Mouse (Mus musculus) heart, embryonic 14.5 days (tissue): Measurements from ENCODE around the gene Tacc3. TPM values are rescaled to one million over a fixed set of nuclear protein-coding genes. Genes with fewer than 3 reads are reported as not detected.

ENCODE experiments used
- ATAC-seq: fragments of 200-750 bp; cut with Nextera tagmentation; 2 replicates; pipeline ENCODE4 v1.8.0; 2017; ENCODE audit warnings: low read depth, moderate TSS enrichment; ENCODE audit not compliant: insufficient number of reproducible peaks, insufficient read depth, low FRiP score
- H3K27ac ChIP-seq, 2 experiments: fragments of 200-500 bp in 1 of 2; fragments of 300-500 bp in 1 of 2; sonication (generic) in 1 of 2; replicated peaks in 1 of 2; 2 replicates each; pipeline ENCODE4 v1.5.1; 2012 to 2014; ENCODE audit warnings: low read depth in 2 of 2, low read length in 2 of 2, control low read depth in 1 of 2, mild to moderate bottlenecking in 1 of 2, mixed read lengths in 1 of 2; ENCODE audit not compliant: control insufficient read depth in 1 of 2, insufficient read depth in 1 of 2
- H3K27me3 ChIP-seq: fragments of 300-500 bp; sonication (generic); 2 replicates; pipeline ENCODE4 v1.6.1; 2014; ENCODE audit warnings: mild to moderate bottlenecking, low read length, control low read depth; ENCODE audit not compliant: control insufficient read depth, insufficient read depth
- H3K36me3 ChIP-seq: fragments of 300-500 bp; sonication (generic); 2 replicates; pipeline ENCODE4 v1.6.1; 2014; ENCODE audit warnings: mild to moderate bottlenecking, control low read depth, low read length, mixed read lengths; ENCODE audit not compliant: control insufficient read depth, insufficient read depth
- H3K4me1 ChIP-seq, 2 experiments: fragments of 200-500 bp in 1 of 2; fragments of 300-500 bp in 1 of 2; sonication (generic) in 1 of 2; 2 replicates each; pipeline ENCODE4 v1.6.1; 2012 to 2014; ENCODE audit warnings: low read length in 2 of 2, control low read depth in 1 of 2, mixed read lengths in 1 of 2; ENCODE audit not compliant: control insufficient read depth in 2 of 2, insufficient read depth in 2 of 2
- H3K4me2 ChIP-seq: fragments of 300-500 bp; sonication (generic); 2 replicates; pipeline ENCODE4 v1.6.1; 2014; ENCODE audit warnings: mild to moderate bottlenecking, low read length
- H3K4me3 ChIP-seq, 2 experiments: fragments of 200-500 bp in 1 of 2; fragments of 300-500 bp in 1 of 2; sonication (generic) in 1 of 2; 2 replicates each; pipeline ENCODE4 v1.5.1; 2012 to 2014; ENCODE audit warnings: low read length in 2 of 2, mild to moderate bottlenecking in 2 of 2, control low read depth in 1 of 2, low read depth in 1 of 2, moderate library complexity in 1 of 2; ENCODE audit not compliant: control insufficient read depth in 1 of 2, insufficient read depth in 1 of 2
- H3K9ac ChIP-seq: fragments of 300-500 bp; sonication (generic); 2 replicates; pipeline ENCODE4 v1.6.1; 2014; ENCODE audit warnings: mild to moderate bottlenecking, low read length
- H3K9me3 ChIP-seq: fragments of 300-500 bp; sonication (generic); 2 replicates; pipeline ENCODE4 v1.6.1; 2016; ENCODE audit warnings: low read length, control low read depth; ENCODE audit not compliant: control insufficient read depth
- WGBS: fragments of 180-500 bp; shearing (Covaris S2); extraction: QIAGEN DNeasy Blood & Tissue Kit; methylation state at CpG from one replicate; pipeline ENCODE4 v1.1.7; 2014; 5-methylcytosine and 5-hydroxymethylcytosine counted together
- polyA plus RNA-seq: library from polyadenylated mRNA; unstranded; fragments of >200 nt; fragmentation: Nextera tagmentation; extraction: Ambion mirVana; gene quantifications from 2 replicates; pipeline ENCODE4 v1.2.1, GENCODE M21; 2014

The Tacc3 gene
- polyA plus RNA-seq, 1 experiment from 2014 or later, result 117 TPM

GRCm38 (mm10) chr5:33687142-33687541, 29.2 kb downstream of the Tacc3 start:
- 93% methylated on average over 4 of the region's 4 CpGs for WGBS

GRCm38 (mm10) chr5:33688278-33689220, 30.6 kb downstream of the Tacc3 start:
- Histone ChIP-seq H3K4me1 (peaks cover 27 to 33% of the 10 kb centered on the region in 2 experiments), H3K4me3 (no peak overlapping the region), H3K9ac (no peak overlapping the region), H3K36me3 (no peaks in the 10 kb centered on the region), H3K27me3 (no peaks in the 10 kb centered on the region), H3K9me3 (no peaks in the 10 kb centered on the region), H3K27ac (peak overlapping the region; percentile 24; a peak in 3 of 4 replicates), H3K4me2 (no peak overlapping the region)
- no peak for ATAC-seq
- 61% methylated on average over 14 of the region's 14 CpGs for WGBS

More at GRCm38 (mm10) chr5:33687142-33687541, 29.2 kb downstream of the Tacc3 start:
- Histone ChIP-seq H3K4me2 (no peak overlapping the region), H3K9me3 (no peaks in the 10 kb centered on the region), H3K9ac (no peak overlapping the region), H3K27me3 (no peaks in the 10 kb centered on the region), H3K36me3 (no peaks in the 10 kb centered on the region), H3K27ac (no peak overlapping the region), H3K4me1 (peaks cover 20 to 23% of the 10 kb centered on the region in 2 experiments), H3K4me3 (no peak overlapping the region)
- no peak for ATAC-seq

- no peak overlapping the region for H3K4me2 ChIP-seq
- no peaks in the 10 kb centered on the region for H3K9me3 ChIP-seq
- ATAC-seq, result peak; percentile 31; the same call in 1 of the 2 replicates
- WGBS, result 64% methylated on average over 19 of the region's 20 CpGs
- H3K27me3 ChIP-seq, result no peaks in the 10 kb centered on the region; the same call in 1 of the 2 replicates
- peak overlapping the region in 1 of 2 experiments; percentile 24; a peak in 1 of 4 replicates for H3K27ac ChIP-seq
- H3K9ac ChIP-seq, result no peak overlapping the region
- H3K4me3 ChIP-seq, result no peak overlapping the region
- peaks cover 27 to 33% of the 10 kb centered on the region in 2 experiments for H3K4me1 ChIP-seq
- no peaks in the 10 kb centered on the region for H3K36me3 ChIP-seq
Observed at GRCm38 (mm10) chr5:33689221-33689844, 31.4 kb downstream of the Tacc3 start.

- H3K27ac ChIP-seq, result no peak overlapping the region
- WGBS, result 73% methylated on average over 11 of the region's 11 CpGs
Observed at GRCm38 (mm10) chr5:33689852-33690645, 32.1 kb downstream of the Tacc3 start.

GRCm38 (mm10) chr5:33692393-33692792, 34.5 kb downstream of the Tacc3 start:
- ATAC-seq, result no peak
- peak overlapping the region; percentile 47 for H3K4me2 ChIP-seq
- no peak overlapping the region for H3K4me3 ChIP-seq
- peaks cover 18% of the 10 kb centered on the region for H3K27me3 ChIP-seq
- H3K4me1 ChIP-seq, result peaks cover 34 to 40% of the 10 kb centered on the region in 2 experiments
- H3K9me3 ChIP-seq, result no peaks in the 10 kb centered on the region
- no peaks in the 10 kb centered on the region for H3K36me3 ChIP-seq
- H3K9ac ChIP-seq, result peak overlapping the region; percentile 44
- WGBS, result 10% methylated on average over 24 of the region's 24 CpGs
- peak overlapping the region in 1 of 2 experiments; percentile 22; a peak in 1 of 4 replicates for H3K27ac ChIP-seq

More at GRCm38 (mm10) chr5:33689852-33690645, 32.1 kb downstream of the Tacc3 start:
- peaks cover 30 to 33% of the 10 kb centered on the region in 2 experiments for H3K4me1 ChIP-seq
- H3K4me3 ChIP-seq, result no peak overlapping the region
- H3K4me2 ChIP-seq, result no peak overlapping the region
- no peaks in the 10 kb centered on the region for H3K9me3 ChIP-seq
- H3K36me3 ChIP-seq, result no peaks in the 10 kb centered on the region
- ATAC-seq, result peak; percentile 19; the same call in 1 of the 2 replicates
- no peak overlapping the region for H3K9ac ChIP-seq
- peaks cover 4% of the 10 kb centered on the region; the same call in 1 of the 2 replicates for H3K27me3 ChIP-seq

GRCm38 (mm10) chr5:33694461-33694847, 36.5 kb downstream of the Tacc3 start:
- 77% methylated on average over 9 of the region's 9 CpGs for WGBS
- Histone ChIP-seq H3K4me2 (no peak overlapping the region), H3K27me3 (peaks cover 18% of the 10 kb centered on the region)

More at GRCm38 (mm10) chr5:33694461-33694847, 36.5 kb downstream of the Tacc3 start:
- Histone ChIP-seq H3K27ac (no peak overlapping the region), H3K36me3 (no peaks in the 10 kb centered on the region), H3K4me3 (peak overlapping the region in 1 of 2 experiments; percentile 55; a peak in 1 of 4 replicates), H3K9ac (no peak overlapping the region), H3K9me3 (no peaks in the 10 kb centered on the region), H3K4me1 (peaks cover 27 to 37% of the 10 kb centered on the region in 2 experiments)
- no peak for ATAC-seq
